Mouse (Mus musculus): Measurements from ENCODE around the gene Zmynd10.

Zmynd10 gene

DNA sequence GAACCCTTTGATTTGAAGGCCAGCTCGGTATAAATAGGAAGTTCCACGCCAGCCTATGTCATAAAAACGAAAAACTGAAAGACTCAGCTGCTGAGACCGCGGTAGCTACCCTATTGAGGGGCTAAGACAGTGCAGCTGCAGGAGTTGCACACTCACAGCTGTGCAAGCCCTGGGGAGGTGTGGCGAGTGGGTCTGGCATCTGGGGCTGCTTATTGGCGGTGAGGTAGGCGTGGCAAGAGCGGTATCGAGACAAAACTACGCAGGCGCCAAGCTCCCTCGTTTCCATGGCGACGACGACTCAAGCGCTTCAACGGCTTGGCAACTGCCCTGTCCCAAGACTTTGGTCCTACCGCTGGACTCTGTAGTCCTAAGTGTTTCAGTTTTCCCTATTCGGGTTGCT lies at the start of gene Zmynd10:
Gene Zmynd10 (plus strand): TSS at position 273 of the 400 bp plus-strand sequence.
- peak; percentile 69 to 82 for DNase-seq (ENCODE audit: low spot score in 2 of 2)

DNA sequence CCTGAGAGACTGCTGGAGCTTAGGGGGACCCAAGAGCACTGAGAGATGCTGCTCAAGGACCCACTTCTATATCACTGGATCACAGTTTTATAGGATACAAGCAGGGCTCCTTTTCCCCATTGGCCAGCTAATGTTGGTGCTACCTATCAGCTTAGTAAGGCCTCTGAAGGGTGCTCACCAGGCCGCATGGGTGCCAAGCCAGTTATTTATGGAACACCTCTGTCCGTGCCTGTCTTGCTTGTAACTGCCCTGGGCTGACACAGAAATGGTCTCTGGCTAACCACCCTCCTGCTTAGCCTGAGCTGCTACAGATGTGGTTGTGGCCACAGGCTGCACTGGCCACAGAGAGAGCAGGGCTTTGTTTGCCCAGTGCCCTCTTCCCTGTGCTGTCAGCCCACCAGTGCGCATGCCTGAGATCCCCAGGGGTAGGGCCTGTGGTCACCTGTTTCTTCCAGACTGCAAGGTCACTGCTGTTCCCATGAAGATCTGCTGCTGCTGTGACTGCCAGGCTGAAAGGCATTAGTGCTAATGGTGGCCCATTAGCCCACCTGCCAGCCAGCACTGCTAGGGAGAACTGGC lies 46.3 kb upstream of the Zmynd10 start:
- no peak for DNase-seq (ENCODE audit: low spot score in 2 of 2)

DNA sequence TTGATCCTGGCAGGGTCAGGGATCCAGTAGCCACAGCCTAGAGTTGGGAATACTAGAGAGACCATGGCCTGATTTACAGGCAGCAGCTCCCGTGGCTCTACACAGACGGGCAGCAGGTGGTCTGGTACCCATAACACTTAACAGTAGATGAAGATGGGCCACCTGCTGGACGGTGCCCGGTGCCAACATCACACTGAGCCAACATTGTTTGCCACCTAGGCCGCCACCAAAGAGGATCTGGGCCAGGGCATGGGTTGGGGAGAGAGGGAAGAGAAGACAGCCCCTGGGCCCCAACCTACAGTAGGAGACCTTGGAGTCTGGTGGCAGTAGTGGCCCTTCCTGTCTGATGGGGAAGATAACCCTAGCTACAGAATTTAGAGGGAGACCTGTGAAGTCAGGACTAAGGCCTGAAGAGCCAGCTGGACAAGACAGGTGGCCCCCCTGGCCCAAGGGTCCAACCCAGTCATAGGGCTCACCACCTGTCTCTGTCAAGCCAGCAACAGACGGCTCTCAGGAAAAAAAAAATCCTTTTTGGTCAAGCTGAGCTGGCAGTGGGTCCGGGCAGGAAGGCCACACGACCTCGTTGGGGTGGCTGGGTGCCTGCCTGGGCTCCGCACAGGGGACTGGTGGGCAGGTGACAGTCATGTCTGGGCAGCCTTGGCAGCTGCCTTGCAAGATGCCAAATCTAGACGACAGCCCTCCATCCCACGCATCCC lies 44.8 kb upstream of the Zmynd10 start:
- no peak for DNase-seq (ENCODE audit: low spot score in 2 of 2)

DNA sequence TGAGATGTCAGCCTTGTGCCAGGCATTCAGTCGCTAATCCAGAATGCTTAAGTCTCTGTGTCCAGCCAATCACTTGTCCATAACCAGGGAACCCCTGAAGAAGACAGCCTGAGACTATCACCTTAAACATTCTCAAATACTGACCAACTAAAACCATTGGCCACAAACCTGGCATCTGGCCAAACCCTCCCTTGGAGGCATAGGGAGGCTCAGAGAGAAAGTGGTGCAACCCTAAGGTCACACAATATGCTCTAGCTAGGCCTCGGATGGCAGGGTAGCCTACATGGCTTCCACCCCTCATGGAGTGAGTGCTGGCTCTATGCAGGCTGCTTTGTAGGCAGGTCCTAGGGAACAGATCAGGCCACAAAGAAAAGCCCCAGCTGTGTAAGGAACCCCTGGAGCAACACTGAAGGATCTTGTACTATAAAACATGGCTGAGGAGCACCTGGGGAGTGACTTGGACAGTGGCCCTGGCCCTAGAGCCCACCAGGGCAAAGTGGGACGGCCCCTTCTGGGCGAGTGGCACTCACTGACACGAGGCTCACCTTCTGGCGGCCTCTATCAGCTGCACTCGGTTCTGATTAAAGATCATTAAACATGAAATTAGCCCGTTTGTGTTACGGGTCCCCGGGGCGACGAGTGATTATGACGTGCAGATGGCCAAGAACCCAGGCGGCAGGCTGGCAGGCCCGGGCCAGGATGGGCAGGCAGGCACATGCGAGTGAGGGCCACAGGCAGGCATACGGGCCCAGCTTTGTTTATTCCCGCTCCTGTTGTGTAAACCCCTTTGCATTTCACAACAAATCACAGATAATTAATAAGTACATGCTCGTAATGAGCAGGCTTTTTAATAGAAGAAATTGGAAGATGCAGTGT lies 42.2 kb upstream of the Zmynd10 start:
- no peak for DNase-seq (ENCODE audit: low spot score in 2 of 2)

DNA sequence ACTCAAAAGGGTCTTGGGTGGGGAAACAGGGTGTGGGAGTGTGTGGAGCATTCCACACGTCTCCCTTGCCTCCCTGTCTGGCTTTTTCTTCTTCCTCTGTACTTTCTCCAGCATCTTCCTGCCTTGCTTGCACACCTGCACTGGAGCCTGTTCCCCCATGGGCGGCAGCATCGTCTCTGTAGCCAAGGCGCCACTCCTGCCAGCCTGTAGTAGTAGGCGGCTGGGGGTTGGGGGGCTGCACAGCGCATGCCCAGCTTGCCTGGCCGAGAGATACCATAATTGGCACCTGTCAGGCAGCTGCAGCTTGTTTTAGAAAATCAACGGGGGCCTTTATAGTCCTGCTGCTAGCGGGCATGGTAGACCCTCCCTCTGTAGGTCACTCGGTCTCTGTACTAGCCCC lies 38.8 kb upstream of the Zmynd10 start:
- no peak for DNase-seq (ENCODE audit: low spot score in 2 of 2)

DNA sequence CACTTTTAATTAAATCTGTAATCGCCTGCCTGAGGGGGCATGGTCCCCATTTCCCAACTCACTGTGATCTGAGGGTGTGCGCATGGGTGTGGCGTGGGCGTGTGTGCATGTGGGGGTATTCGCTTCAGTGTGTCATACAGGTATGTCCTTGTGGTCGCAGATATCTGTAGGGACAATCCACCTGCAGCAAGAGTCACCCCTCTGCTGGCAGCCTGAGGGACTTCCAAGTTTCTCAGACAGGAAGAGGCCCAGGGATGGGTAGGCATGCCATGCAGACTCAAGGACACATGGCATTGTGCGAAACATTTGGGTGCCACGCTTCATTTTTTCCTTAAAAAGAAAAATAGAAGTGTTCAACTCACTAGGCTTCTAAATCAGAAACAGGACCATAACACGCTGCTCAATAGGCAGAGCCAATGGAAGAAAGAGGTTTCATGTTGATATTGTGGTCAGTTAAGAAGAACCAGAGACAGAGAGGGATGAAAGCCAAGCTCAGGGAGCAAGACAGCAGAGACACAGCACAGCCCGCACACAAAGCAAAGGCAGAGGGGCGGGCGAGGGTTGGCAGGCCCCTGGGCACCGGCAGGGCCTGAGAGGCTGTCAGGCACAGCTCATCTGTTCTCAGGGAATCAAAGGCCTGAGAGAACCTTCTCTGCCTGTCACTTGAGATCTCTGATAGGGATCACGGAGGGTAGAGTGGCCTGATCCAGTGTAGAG lies 36.6 kb upstream of the Zmynd10 start:
- DNase-seq (ENCODE audit: low spot score in 2 of 2) = no peak

DNA sequence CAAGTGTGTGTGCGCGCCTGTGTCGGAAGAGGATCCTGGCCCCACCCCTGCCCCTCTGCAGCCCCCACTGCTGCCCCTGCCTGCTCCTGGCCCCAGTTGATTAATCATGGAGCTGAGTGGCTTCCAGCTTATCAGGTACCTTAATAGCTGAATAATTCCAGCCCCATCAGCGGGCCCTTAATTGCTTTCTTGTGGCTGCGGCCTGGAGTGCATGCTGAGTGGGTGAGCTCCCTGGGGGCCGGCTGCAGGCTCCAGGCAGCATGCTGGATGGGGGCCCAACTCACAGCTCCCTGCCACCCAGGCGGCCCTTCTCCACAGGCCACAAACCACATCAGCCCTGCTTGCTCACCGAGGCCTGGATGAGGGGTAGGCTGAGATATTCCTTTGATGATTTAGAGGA lies 35.7 kb upstream of the Zmynd10 start:
- no peak for DNase-seq (ENCODE audit: low spot score in 2 of 2)

DNA sequence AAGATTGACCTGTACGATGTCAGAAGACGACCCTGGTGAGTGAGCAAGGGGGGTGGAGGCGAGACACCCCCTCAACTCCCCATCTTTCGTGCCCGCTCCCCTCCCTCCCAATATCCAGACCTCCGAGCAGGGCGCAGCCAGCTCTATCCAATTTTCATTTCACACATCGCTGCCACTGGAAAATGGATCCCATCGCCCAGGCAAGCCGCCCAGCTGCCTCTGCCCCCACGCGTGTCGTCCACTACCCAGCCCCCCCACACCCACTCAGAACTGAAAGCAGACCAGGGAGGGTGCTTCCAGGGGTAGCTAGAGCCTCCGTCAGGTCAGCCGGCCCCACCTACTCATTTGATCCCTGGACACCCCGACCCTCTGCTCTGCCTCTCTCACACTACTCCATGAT lies 34.8 kb upstream of the Zmynd10 start:
- no peak for DNase-seq (ENCODE audit: low spot score in 2 of 2)

DNA sequence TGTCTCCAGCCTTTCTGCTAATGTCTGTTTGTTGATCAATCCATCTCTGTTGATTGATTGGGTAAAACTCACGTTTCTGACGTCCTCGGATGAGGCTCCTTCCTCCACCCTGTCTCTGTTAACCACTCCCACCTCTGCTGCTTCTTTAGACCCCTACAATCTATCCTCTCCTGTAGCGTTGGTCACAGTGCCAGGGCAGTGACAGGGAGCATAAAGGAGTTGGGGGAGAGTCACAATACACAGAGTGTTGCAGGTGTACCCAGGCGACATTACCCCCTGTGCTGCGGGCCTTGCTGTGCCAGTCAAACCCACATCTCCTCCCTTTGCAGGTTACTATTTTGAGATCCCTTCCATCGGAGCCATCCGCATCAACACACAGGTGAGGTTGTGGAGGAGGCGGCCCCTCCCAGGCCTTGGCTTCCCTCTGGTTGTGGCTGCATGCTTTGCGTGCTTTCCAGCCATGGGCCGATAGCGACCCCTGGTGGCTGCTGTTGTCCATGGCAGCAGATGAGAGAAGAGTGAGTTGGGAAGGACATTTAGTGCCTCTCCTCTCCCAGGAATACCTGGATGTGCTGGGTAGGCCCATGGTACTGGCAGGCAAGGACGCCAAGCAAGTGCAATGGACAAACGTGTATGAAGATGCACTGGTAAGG lies 32.7 kb upstream of the Zmynd10 start:
- peak; percentile 53 to 77 for DNase-seq (ENCODE audit: low spot score in 2 of 2)

DNA sequence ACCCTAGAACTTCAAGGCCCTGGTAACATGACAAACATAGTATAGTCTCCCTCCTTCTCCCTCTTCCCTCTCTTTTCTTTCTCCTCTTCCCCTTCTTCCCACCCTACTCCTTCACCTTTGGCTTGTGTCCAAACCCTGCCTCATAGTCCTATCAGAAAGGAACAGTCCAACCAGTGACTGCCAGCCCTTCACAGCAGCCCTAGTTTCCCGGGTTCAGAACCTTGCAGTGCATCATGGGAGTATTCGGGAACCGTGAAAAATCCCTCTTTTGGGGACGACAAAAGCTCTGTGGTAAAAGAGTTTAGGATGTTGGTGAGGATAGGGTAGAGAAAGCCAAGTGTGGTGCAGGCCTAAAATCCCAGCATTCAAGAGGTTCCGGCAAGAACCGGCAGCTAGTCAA lies 26.8 kb upstream of the Zmynd10 start:
- no peak for DNase-seq (ENCODE audit: low spot score in 2 of 2)

DNA sequence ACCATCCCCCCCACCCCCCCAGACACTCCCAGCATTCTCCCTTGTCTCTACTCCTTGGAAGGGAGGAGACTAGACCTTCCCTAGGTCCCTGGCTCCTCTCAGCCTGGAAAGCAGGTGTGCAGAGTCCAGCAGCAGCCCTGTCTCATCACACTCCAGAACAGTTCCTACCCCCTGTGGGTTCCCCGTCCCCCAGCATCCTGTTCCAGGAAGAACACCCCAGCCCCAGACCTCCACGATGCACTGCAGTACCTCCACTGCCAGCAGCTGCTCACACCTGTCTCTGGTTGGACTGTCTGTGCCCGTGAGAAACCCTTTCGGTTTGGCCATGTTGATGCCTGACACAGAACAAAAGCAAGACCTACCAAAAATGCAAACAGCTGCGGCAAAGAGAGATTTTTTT lies 25.9 kb upstream of the Zmynd10 start:
- DNase-seq (ENCODE audit: low spot score in 2 of 2) = no peak

DNA sequence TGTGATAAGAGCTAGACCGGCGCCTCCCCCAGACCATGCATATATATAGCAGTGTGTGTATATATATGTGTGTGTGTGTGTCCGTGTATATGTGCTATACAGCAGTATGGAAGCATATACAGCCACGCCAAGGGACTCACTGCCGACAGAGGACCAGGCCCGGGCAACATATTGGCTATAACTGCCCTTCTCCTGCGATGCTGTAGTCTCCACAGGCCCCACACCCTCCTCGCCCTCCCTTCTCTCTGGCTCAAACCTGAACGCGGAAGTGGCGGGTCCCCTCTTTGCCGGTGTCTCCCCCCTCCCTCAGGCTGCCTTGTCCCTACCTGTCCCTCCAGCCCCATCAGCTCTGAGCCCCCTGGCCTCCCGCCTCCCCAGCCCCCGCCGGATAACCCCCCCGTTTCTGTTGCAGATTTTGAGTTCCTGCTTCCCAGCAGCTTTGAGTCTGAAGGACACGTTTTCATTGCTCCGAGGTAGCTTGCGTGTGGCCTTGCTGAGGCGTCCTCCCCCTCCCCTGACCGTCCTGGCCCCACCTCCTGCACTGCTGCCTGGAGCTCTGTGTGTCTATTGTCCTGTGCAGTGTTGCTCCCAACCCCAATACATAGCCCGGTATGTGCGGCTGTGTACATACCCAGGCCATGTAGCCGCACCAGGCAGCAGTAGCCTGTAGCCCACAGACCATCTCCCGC lies 25.2 kb upstream of the Zmynd10 start:
- DNase-seq (ENCODE audit: low spot score in 2 of 2) = no peak

DNA sequence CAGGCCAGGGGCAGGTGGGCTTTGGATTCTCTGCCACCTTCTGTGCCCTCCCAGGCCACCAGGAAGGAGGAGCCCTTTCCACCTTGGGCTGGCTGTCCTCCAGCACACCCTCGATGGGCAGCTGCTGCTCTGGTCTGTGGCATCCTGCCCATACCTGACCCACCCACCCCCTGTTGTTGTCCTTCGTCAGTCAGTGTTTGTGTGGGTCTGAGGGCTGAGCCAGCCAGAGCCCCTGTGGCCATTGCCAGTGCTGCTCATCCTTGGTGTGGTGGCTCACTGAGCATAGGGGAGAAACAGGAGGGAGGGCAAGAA lies 24.7 kb upstream of the Zmynd10 start:
- DNase-seq (ENCODE audit: low spot score in 2 of 2) = no peak

DNA sequence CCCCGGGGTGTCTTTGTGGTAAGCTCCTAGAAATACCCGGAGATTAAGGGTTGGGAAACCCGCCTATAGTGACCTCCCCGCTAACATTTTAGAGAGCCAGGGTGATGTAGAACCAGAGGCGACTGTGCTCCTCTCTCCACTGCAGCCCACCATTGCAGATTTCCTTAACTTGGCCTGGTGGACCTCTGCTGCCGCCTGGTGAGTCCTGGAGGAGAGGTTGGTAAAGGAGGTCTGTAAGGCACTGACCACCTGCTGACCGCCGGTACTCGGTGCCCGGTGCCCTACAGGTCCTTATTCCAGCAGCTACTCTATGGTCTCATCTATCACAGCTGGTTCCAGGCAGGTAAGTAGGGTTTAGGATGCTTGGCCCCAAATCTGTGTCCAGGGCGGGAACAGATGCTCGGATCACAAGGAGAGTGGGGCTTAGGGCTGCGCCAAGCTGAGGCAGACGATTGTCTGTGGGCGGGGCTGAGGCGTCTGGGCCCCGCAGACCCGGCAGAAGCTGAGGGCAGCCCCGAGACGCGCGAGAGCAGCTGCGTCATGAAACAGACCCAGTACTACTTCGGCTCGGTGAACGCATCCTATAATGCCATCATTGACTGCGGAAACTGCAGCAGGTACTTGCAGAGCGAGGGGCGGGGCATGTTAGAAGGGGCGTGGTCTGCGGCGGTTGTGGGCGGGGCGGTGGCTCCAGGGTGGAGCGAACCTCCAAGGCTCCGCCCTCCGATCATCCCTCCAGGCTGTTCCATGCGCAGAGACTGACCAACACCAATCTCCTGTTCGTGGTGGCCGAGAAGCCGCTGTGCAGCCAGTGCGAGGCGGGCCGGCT lies 20.7 kb upstream of the Zmynd10 start:
- DNase-seq (ENCODE audit: low spot score in 2 of 2) = peak; percentile 66 to 70

DNA sequence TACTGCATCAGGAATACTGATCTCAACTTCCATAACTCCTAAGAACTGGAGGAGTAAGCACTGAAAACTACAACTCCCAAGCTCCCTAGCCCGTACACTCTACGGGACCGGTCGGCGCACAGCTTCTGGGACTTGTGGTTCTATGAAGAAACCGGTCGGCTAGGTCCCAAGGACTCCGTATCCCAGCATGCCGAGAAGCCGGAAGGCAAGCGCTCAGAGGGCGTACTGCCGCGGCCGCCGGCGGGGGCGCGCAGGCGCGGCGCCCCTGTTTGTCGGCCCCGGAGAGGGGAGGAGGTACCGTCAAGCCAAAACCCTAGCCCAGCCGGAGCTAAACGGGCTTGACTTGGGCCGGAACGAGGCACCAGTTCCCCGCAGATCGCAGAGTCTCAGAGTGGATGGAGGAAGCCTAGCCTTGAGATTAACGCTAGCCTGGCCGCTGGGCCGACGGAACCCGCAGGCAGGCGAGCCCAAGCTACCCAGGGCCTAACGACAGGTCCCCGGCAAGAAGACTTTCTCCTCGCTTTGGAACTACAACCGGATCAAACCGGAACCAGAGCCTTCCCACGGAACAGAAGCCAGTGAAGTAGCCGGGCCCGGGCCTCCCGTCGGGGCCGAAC lies 13.2 kb upstream of the Zmynd10 start, which contains the start of gene Tmem115:
Gene Tmem115 (plus strand): TSS at position 155 of the 617 bp plus-strand sequence.
- peak; percentile 71 to 81 for DNase-seq (ENCODE audit: low spot score in 2 of 2)

DNA sequence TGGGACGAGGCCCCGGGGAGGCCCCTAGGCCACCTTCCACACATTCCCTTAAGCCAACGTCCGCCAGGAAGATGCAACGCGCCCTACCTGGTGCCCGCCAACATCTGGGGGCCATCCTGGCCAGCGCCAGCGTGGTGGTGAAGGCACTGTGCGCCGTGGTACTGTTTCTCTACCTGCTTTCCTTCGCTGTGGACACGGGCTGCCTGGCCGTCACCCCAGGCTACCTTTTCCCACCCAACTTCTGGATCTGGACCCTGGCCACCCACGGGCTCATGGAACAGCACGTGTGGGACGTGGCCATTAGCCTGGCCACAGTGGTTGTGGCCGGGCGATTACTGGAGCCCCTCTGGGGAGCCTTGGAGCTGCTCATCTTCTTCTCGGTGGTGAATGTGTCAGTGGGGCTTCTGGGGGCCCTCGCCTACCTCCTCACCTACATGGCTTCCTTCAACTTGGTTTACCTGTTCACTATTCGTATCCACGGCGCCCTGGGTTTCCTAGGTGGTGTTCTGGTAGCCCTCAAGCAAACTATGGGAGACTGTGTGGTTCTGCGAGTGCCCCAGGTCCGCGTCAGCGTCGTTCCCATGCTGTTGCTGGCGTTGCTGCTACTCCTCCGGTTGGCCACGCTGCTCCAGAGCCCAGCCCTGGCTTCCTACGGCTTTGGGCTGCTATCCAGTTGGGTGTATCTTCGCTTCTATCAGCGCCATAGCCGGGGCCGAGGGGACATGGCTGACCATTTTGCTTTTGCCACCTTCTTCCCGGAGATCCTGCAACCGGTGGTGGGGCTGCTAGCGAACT lies 12.5 kb upstream of the Zmynd10 start:
- DNase-seq (ENCODE audit: low spot score in 2 of 2) = peak in 1 of 2 experiments; percentile 25

DNA sequence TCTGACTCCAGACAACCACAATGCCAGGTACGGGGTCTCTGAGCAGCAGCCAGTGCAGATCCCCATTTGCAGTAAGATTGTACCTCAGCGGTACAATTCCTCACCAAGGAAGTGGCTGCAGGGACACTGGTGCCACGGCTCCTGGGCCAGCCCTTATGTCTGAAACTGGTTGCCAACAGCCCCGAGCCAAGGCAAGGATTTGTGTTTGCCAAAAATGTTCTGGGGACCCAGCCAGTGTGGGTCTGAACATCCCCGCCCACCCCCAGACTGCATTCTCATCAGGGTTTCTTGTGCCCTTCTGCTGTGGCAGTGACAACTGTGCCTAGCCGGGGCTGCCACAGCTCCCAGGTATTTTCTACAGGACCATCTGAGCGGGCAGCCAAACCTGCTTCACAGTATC lies 8.9 kb upstream of the Zmynd10 start:
- no peak for DNase-seq (ENCODE audit: low spot score in 2 of 2)

DNA sequence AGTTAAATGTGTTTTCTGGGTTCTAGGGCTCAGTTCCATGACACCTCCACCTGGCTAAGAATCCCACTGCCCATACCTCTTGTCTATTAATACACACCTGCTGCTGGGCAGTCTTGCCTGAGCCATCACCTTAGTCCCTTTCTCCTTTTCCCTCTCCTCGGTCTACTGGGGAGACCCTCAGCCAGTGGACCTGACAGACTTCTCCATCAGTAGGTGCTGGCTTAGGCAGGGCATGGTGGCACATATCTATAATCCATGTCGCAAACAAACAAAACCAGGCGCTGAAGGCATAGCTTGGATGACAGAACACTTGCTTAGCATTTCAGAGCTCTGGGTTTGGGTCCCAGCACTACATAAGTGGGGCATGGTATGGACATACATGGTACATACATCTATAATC lies 8.4 kb upstream of the Zmynd10 start:
- DNase-seq (ENCODE audit: low spot score in 2 of 2) = no peak

DNA sequence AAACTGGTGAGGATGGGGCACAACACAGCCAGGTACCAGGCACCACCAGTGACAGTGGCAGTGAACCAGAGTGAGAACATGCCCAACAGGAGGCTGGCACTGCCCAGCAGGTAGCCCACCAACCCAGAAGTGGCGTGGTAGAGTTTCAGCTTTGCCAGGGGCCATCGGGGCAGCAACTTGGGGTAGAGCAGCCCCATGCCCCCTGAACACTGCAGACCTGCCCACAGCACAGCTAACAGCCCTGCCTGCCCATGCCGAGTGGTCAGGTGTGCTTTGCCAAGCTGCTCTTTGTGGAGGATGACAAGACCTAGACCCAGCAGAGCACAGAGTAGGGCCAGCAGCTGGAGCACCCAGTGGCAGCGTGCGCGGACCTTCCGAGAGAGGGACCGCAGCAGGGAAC lies 7.2 kb upstream of the Zmynd10 start:
- no peak for DNase-seq (ENCODE audit: low spot score in 2 of 2)

Data from spleen, postnatal 14 days (tissue).